Mouse (Mus musculus): ENCODE data around the gene 4930402H24Rik.

4930402H24Rik gene

DNA sequence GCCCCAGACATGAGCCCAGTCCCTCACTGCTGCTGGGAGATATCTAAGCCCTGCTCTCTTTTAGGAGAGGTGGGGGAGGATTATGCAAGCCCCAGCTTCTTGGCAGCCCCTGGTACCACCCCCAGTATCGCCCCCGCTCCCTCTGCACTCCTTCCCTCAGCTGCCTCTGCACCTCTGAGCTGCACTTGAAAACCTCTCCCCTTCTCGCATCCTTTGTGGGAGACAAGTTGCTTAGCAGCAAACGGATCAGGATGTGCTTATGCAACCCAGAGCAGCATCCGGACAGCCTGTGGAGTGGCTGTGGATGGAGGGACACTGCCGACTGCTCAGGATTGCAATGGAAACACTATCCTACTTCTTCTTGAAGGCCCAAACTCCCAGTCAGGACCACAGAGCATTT is 248.7 kb downstream of the 4930402H24Rik start:
- no peak for DNase-seq (ENCODE audit: low spot score)

DNA sequence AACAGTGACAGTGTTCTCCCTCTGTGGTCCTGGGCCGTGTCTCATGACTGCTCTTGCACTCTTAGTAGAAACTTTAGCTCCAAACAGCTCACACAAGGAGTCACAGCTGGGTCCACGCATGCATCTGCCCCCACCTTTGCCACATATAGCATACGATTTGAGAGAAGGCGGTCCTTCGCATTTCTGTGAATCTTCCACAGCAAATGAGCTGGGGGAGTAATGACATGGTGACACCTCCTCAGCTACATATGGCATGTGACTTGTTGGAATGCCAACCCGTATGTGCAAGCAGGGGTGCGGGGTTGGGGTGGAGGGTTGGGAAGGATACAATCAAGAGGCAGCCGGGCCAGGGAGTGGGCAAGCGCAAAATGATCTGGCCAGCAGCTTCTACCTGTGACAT is 249.7 kb downstream of the 4930402H24Rik start:
- DNase-seq (ENCODE audit: low spot score): no peak

All from ovary, postnatal 14 days (tissue).